Mouse (Mus musculus) cortical plate, adult 2 months (tissue): ENCODE data around the gene Nbea. TPM values are rescaled to one million over a fixed set of nuclear protein-coding genes. Genes with fewer than 3 reads are reported as not detected.

Experiments used
- H3K27ac ChIP-seq: fragments of 200-500 bp; 2 replicates; pipeline ENCODE4 v1.5.1; 2012; ENCODE audit warnings: low read length, control low read depth, inconsistent platforms; ENCODE audit not compliant: insufficient read depth
- H3K4me1 ChIP-seq: fragments of 200-500 bp; 2 replicates; pipeline ENCODE4 v1.6.1; 2011; ENCODE audit warnings: low read length; ENCODE audit not compliant: control insufficient read depth, insufficient read depth
- H3K4me3 ChIP-seq: fragments of 200-500 bp; 2 replicates; pipeline ENCODE4 v1.5.1; 2011; ENCODE audit warnings: mild to moderate bottlenecking, low read length, control low read depth; ENCODE audit not compliant: insufficient read depth
- CTCF ChIP-seq: fragments of 200-500 bp; IDR thresholded peaks from 2 replicates; pipeline ENCODE4 v1.5.1; 2011; ENCODE audit warnings: mild to moderate bottlenecking, control low read depth, low read length; ENCODE audit not compliant: insufficient read depth; ENCODE audit errors: extremely low read depth
- POLR2A ChIP-seq: fragments of 200-500 bp; IDR thresholded peaks from 2 replicates; pipeline ENCODE4 v1.6.1; 2011; ENCODE audit warnings: mild to moderate bottlenecking, low read length, control low read depth; ENCODE audit not compliant: insufficient read depth; ENCODE audit errors: extremely low read depth
- polyA plus RNA-seq: library from polyadenylated mRNA; depleted of rRNA; stranded (reverse); fragments of >200 nt; gene quantifications from 2 replicates; pipeline ENCODE4 v1.2.3, GENCODE M21; 2012

Gene Nbea
- polyA plus RNA-seq, 1 experiment: 115 TPM

DNA sequence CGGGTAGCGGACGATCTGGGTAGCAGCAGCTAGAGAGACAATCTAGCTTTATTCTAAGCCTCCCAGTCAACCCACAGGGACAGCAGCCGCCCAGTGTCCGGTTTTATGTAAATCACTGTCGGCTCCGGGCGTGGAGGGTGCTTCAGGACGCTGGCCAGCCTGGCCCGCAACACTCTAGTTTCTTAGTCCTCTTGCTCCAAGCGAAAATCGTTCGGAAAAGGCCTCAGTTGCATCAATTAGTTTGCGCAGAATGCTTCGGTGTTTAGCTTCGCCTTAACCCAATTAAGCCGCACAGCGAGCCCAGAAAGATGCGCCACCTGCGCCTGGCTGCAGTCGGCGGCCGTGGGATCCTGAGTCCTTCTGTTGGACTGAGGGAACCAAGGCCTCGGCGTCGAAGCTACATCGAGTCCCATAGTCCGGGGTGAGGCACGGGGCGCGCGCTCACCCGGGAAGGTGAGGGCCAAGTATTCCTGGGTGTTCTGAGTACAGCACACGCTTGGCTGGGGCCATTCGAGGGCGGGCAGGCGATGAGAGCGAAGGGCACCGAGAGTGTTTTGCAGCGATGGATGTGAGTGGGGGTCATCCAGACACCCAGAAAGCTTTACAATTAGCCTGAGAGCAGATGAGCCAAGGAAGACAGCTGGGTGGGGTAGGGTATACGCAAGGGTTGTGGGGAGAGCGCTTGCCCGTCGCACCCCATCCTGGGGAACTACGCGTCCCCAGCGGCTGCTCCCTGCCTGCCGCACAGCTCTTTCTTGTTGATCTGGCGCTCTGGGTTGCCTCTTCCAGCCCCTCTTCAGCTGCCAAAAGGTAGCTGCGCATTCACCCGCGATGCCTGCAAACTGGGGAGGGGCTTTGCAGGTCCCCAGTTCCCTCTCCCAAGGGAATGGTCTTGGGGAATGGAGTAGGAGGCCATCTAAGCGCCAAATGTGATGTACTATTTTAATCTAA lies 403.1 kb downstream of the Nbea start:
- TF ChIP-seq POLR2A (no peak), CTCF (no peak)
- Histone ChIP-seq H3K27ac (no peak overlapping the region), H3K4me3 (no peak overlapping the region), H3K4me1 (peaks cover 3% of the 10 kb centered on the region; the same call in 1 of the 2 replicates)

DNA sequence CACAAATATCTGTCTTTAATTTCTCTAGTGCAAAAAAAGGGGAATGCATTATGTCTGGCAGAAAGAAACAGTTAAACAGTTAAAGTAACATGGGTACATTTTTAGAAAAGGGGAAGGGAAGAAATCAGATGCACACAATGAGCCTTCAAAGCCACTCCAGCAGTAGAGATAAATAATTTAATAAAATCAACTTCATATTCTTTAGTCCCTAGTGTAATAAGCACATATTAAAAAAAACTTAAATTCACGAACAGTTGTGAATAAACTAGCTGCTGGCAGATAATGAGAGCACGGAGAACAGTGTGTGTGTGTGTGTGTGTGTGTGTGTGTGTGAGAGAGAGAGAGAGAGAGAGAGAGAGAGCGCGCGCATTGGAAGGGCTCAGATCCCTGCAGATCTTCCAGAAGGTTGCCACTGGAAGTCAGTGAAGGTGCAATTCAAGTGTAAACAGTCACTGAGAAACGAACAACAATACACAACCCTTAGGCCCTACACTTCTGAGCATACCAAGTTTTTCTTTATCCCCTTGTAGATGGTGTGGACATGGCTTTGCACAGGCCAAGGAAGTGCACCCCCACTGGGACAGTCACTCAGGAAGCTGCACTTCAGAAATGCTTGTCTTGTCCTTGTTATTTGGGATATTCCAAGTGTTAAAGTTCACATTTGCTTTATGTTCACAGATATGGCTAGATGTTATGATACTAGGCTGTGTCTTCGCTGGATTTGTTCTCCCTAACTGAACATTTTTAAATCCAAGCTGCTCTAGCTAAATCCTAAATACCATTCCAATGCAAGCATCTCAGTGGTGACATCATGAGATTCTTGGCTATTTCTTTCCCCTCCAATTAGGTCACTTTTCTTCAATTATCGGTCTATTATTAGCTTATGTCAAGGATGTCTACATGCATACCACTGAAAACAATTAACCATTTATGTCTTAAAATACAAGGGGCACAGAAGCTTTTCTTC lies 404.5 kb downstream of the Nbea start:
- peaks cover 3% of the 10 kb centered on the region; the same call in 1 of the 2 replicates for H3K4me1 ChIP-seq
- H3K4me3 ChIP-seq: no peak overlapping the region
- TF ChIP-seq CTCF (no peak), POLR2A (no peak)
- no peak overlapping the region for H3K27ac ChIP-seq

DNA sequence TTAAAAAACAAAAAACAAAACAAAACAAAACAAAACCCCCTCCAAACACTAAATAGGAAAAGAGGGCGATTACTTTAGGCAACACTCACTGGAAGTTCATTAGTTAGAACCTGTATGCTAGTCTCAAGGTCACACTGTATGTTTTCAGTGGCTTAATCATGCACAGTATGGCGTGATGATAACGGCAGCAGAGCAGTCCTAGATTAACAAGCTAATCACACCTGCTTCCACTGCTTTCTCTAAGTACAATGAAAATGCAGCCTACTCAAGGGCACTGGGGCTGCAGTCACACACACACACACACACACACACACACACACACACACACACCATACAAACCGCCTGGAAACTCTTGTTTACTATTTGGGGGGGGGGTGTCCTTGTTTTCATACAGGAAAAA lies 406.0 kb downstream of the Nbea start:
- TF ChIP-seq POLR2A: no peak
- no peak for TF ChIP-seq CTCF
- Histone ChIP-seq H3K27ac (no peak overlapping the region), H3K4me3 (no peak overlapping the region), H3K4me1 (peaks cover 3% of the 10 kb centered on the region; the same call in 1 of the 2 replicates)

DNA sequence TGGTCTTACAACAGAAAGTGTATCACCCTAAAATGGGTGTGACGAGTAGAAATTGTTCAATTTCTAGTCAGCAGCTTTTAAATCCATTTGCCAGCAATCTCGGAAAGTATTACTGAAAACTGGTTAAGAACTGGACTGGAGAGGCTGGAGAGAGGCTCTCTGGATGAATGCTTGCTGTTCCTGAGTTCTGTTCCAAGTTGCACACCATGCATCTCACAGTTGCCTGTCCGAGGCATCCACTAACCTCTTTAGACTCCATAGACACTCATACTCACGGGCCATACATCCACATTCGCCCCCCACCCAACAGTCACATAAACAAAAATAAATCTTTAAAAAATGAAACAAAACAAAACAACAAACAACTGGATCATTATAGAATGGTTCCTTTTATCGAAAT lies 407.7 kb downstream of the Nbea start:
- H3K27ac ChIP-seq: no peak overlapping the region
- no peak overlapping the region for H3K4me3 ChIP-seq
- peaks cover 3% of the 10 kb centered on the region; the same call in 1 of the 2 replicates for H3K4me1 ChIP-seq
- no peak for TF ChIP-seq POLR2A
- TF ChIP-seq CTCF: no peak

DNA sequence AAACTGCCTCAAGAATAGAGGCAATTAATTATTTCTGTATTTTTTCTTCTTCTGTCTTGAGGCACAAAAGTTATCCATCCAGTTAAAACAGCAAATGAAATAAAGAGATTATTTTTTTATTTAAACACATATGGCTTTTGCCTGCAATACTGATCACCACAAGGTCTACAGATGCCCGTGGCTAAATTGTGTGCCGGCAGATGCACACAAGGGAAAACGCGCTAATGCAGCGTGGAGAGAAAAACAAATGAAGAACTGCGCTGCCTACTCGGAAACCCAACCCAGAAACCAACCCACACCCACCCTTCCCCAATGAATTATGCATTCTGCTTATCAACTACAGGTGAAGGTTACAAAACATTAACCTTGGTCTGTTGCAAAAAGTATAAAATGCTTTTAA lies 408.3 kb downstream of the Nbea start:
- Histone ChIP-seq H3K4me3 (no peak overlapping the region), H3K4me1 (peaks cover 3% of the 10 kb centered on the region; the same call in 1 of the 2 replicates), H3K27ac (no peak overlapping the region)
- TF ChIP-seq CTCF (no peak), POLR2A (no peak)

DNA sequence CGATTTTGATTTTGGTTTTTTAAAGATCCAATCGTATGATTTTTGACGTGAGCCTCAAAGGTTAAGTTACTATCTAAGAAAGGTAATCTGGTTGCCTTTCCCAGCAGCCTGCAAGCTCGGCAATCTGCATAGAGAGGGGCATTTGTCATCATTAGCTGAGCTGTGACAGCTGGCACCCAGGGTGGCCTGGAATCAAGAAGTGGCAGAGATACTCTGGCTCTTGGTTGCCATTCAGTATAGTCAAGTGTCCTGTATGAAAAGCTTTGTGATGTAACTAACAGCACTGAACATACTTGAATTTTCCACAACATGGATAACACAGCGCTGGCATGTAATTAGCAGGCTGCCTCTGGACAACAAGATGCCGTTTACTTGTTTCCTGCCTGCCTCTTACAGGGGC lies 409.3 kb downstream of the Nbea start:
- H3K4me3 ChIP-seq: no peak overlapping the region
- peaks cover 4% of the 10 kb centered on the region for H3K4me1 ChIP-seq
- H3K27ac ChIP-seq: no peak overlapping the region
- TF ChIP-seq CTCF: no peak
- no peak for TF ChIP-seq POLR2A

DNA sequence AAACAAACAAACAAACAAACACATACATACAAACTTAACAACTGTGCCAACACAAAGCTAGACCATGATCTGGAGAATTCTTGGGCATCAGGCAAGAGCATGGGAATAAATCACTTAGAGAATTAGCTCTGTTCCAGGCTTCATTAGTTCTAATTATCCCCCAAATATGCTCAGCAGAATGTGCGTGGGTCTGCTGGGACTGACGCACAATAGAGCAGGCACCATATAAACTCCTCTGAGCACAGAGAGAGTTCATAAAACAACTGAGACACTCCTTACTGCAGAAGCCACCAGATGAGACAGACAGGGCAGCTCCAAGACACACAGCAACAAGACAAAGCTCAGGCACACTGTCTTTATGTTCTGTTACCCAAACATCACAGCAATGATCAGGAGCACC lies 414.2 kb downstream of the Nbea start:
- Histone ChIP-seq H3K4me1 (peaks cover 2% of the 10 kb centered on the region), H3K27ac (no peak overlapping the region), H3K4me3 (no peak overlapping the region)
- TF ChIP-seq POLR2A: no peak
- TF ChIP-seq CTCF: no peak

DNA sequence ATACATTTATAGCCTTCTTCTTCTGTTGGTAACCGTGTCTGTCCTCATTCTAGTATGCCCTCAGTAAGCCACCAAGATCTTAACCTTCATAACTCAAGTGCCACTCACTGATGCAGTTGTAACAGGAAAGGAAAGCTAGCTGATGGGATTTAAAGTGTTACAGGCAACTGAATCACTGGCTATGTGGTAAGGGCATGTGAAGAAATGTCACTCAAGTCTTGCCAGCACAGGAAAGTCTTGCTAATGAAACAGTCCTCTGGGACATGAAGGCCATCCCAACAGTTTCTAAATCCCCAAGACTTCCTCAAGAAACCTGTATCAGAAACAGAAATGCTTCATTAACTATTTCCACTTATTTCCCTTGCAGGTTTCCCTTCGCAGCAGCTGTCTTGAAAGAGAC lies 414.8 kb downstream of the Nbea start:
- no peak overlapping the region for H3K27ac ChIP-seq
- H3K4me1 ChIP-seq: peaks cover 2% of the 10 kb centered on the region
- no peak for TF ChIP-seq CTCF
- no peak for TF ChIP-seq POLR2A
- H3K4me3 ChIP-seq: no peak overlapping the region

DNA sequence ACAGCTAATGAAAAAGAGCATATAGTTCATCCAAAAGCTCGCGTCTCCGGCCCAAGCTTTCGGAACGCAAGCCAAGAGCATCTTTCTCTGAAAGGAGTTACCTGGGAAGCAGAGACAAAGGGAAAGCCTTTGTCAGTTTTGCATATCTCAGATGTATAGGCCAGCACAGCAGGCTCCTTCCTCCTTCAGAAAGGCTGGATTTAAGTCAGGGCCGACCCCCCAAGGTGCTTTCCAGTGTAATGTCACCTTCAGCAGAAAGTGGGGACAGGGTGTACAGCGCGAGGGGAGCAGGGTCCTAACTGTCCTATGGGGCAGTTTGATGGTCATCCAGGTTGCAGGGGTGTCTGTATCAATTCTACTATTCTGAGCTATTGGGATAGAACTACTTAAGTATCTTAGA lies 419.9 kb downstream of the Nbea start:
- no peak for TF ChIP-seq POLR2A
- no peak for TF ChIP-seq CTCF
- no peak overlapping the region for H3K4me3 ChIP-seq
- H3K27ac ChIP-seq: no peak overlapping the region
- no peaks in the 10 kb centered on the region; the same call in none of the 2 replicates for H3K4me1 ChIP-seq
